Mouse (Mus musculus) embryonic facial prominence, embryonic 13.5 days (tissue): ENCODE data around the gene Anapc4. TPM values are rescaled to one million over a fixed set of nuclear protein-coding genes. Genes with fewer than 3 reads are reported as not detected.

Experiments used
- ATAC-seq: fragments of 200-750 bp; cut with Nextera tagmentation; 2 replicates; pipeline ENCODE4 v1.8.0; 2017; ENCODE audit warnings: low read depth; ENCODE audit not compliant: insufficient number of reproducible peaks, insufficient read depth, low FRiP score, low TSS enrichment
- H3K27ac ChIP-seq: fragments of 300-500 bp; sonication (generic); 2 replicates; pipeline ENCODE4 v1.5.1; 2015; ENCODE audit warnings: moderate library complexity, mild to moderate bottlenecking, inconsistent platforms
- H3K27me3 ChIP-seq: fragments of 300-500 bp; sonication (generic); 2 replicates; pipeline ENCODE4 v1.6.1; 2015; ENCODE audit warnings: mild to moderate bottlenecking, inconsistent platforms
- H3K36me3 ChIP-seq: fragments of 300-500 bp; sonication (generic); 2 replicates; pipeline ENCODE4 v1.6.1; 2015; ENCODE audit warnings: mild to moderate bottlenecking, inconsistent platforms
- H3K4me1 ChIP-seq: fragments of 300-500 bp; sonication (generic); 2 replicates; pipeline ENCODE4 v1.6.1; 2015; ENCODE audit warnings: inconsistent platforms
- H3K4me2 ChIP-seq: fragments of 300-500 bp; sonication (generic); 2 replicates; pipeline ENCODE4 v1.6.1; 2015; ENCODE audit warnings: moderate library complexity, mild to moderate bottlenecking, inconsistent platforms
- H3K4me3 ChIP-seq: fragments of 300-500 bp; sonication (generic); 2 replicates; pipeline ENCODE4 v1.5.1; 2015; ENCODE audit warnings: mild to moderate bottlenecking, inconsistent platforms
- H3K9ac ChIP-seq: fragments of 300-500 bp; sonication (generic); 2 replicates; pipeline ENCODE4 v1.6.1; 2015; ENCODE audit warnings: mild to moderate bottlenecking, inconsistent platforms
- H3K9me3 ChIP-seq: fragments of 300-500 bp; sonication (generic); 2 replicates; pipeline ENCODE4 v1.6.1; 2016; ENCODE audit warnings: inconsistent platforms
- WGBS: fragments of 180-500 bp; shearing (Covaris S2); methylation state at CpG from one replicate; pipeline ENCODE4 v1.1.7; 2015; ENCODE audit warnings: mixed read lengths; 5-methylcytosine and 5-hydroxymethylcytosine counted together
- polyA plus RNA-seq: library from polyadenylated mRNA; unstranded; fragments of >200 nt; fragmentation: Nextera tagmentation; extraction: Ambion mirVana; gene quantifications from 2 replicates; pipeline ENCODE4 v1.2.1, GENCODE M21; 2015

The Anapc4 gene
- polyA plus RNA-seq, 1 experiment from 2014 or later, result 122 TPM

- no peak for ATAC-seq
- Histone ChIP-seq H3K9ac (no peak overlapping the region), H3K27ac (no peak overlapping the region), H3K4me3 (no peak overlapping the region), H3K36me3 (peaks cover 26% of the 10 kb centered on the region), H3K4me1 (no peaks in the 10 kb centered on the region), H3K27me3 (no peaks in the 10 kb centered on the region), H3K9me3 (no peaks in the 10 kb centered on the region), H3K4me2 (no peak overlapping the region)
- WGBS, result 29% methylated on average over 1 of the region's 1 CpGs
Observed at GRCm38 (mm10) chr5:52871461-52871860, 37.6 kb downstream of the Anapc4 start.

GRCm38 (mm10) chr5:52871986-52872385 is 38.2 kb downstream of the Anapc4 start:
- Histone ChIP-seq H3K4me3 (no peak overlapping the region), H3K27ac (no peak overlapping the region), H3K9me3 (no peaks in the 10 kb centered on the region), H3K9ac (no peak overlapping the region), H3K36me3 (peaks cover 20% of the 10 kb centered on the region), H3K4me1 (no peaks in the 10 kb centered on the region), H3K4me2 (no peak overlapping the region), H3K27me3 (no peaks in the 10 kb centered on the region)
- 97% methylated on average over 13 of the region's 13 CpGs for WGBS
- ATAC-seq, result no peak

GRCm38 (mm10) chr5:52878847-52879246 is 45.0 kb downstream of the Anapc4 start:
- H3K4me3 ChIP-seq, result no peak overlapping the region
- peak overlapping the region; percentile 16; the same call in 1 of the 2 replicates for H3K4me2 ChIP-seq
- no peak for ATAC-seq
- no peaks in the 10 kb centered on the region for H3K9me3 ChIP-seq
- H3K27ac ChIP-seq, result no peak overlapping the region
- H3K4me1 ChIP-seq, result no peaks in the 10 kb centered on the region
- H3K36me3 ChIP-seq, result no peaks in the 10 kb centered on the region
- no peak overlapping the region for H3K9ac ChIP-seq
- WGBS, result 4% methylated on average over 11 of the region's 14 CpGs
- no peaks in the 10 kb centered on the region for H3K27me3 ChIP-seq

GRCm38 (mm10) chr5:52879926-52880325 is 46.1 kb downstream of the Anapc4 start:
- Histone ChIP-seq H3K27me3 (no peaks in the 10 kb centered on the region), H3K9me3 (no peaks in the 10 kb centered on the region), H3K27ac (no peak overlapping the region), H3K4me3 (no peak overlapping the region), H3K9ac (no peak overlapping the region), H3K4me1 (no peaks in the 10 kb centered on the region), H3K4me2 (no peak overlapping the region), H3K36me3 (no peaks in the 10 kb centered on the region)
- ATAC-seq, result no peak
- 84% methylated on average over 6 of the region's 6 CpGs for WGBS

DNA sequence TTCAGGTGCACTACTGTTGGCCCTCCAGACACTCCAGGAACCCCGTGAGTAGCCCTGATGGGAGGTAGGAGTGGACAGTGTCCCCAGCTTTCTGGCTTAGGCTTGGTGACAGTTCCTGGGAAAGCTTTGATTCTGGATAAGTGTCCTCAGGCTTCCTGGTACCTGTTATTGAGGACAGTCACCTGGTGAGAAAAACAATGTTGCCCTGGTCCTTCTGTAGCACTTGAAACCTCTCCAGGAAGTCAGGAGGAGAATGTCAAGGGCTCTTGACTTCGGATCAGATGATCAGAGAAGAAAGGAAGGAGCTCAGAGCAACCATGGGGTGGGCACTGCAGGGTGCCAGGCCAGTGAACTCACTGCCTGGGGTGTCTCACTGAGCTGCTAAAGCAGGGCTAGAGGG is 48.6 kb downstream of the Anapc4 start:
- no peaks in the 10 kb centered on the region for H3K9me3 ChIP-seq
- no peaks in the 10 kb centered on the region for H3K27me3 ChIP-seq
- no peaks in the 10 kb centered on the region for H3K4me1 ChIP-seq
- H3K4me2 ChIP-seq, result no peak overlapping the region
- no peak overlapping the region for H3K9ac ChIP-seq
- 47% methylated on average over 2 of the region's 2 CpGs for whole genome bisulfite sequencing
- ATAC-seq, result no peak
- H3K36me3 ChIP-seq, result no peaks in the 10 kb centered on the region
- no peak overlapping the region for H3K27ac ChIP-seq
- H3K4me3 ChIP-seq, result no peak overlapping the region

- ATAC-seq, result no peak
- Histone ChIP-seq H3K36me3 (no peaks in the 10 kb centered on the region), H3K9ac (no peak overlapping the region), H3K9me3 (no peaks in the 10 kb centered on the region), H3K27me3 (no peaks in the 10 kb centered on the region), H3K4me3 (no peak overlapping the region), H3K4me1 (no peaks in the 10 kb centered on the region), H3K27ac (no peak overlapping the region), H3K4me2 (no peak overlapping the region)
- 56% methylated on average over 12 of the region's 12 CpGs for WGBS
Observed at GRCm38 (mm10) chr5:52887085-52887484, 53.3 kb downstream of the Anapc4 start.

- H3K36me3 ChIP-seq, result no peaks in the 10 kb centered on the region
- H3K4me2 ChIP-seq, result no peak overlapping the region
- no peaks in the 10 kb centered on the region for H3K27me3 ChIP-seq
- 80% methylated on average over 7 of the region's 7 CpGs for WGBS
- no peak overlapping the region for H3K27ac ChIP-seq
- H3K4me1 ChIP-seq, result no peaks in the 10 kb centered on the region
- no peak for ATAC-seq
- H3K4me3 ChIP-seq, result no peak overlapping the region
- no peak overlapping the region for H3K9ac ChIP-seq
- no peaks in the 10 kb centered on the region for H3K9me3 ChIP-seq
Observed at GRCm38 (mm10) chr5:52889919-52890318, 56.1 kb downstream of the Anapc4 start.

GRCm38 (mm10) chr5:52891949-52892835 is 58.4 kb downstream of the Anapc4 start:
- Histone ChIP-seq H3K4me2 (no peak overlapping the region), H3K4me3 (no peak overlapping the region), H3K27me3 (no peaks in the 10 kb centered on the region), H3K27ac (no peak overlapping the region), H3K36me3 (no peaks in the 10 kb centered on the region), H3K9ac (no peak overlapping the region), H3K4me1 (no peaks in the 10 kb centered on the region), H3K9me3 (no peaks in the 10 kb centered on the region)
- no peak for ATAC-seq
- WGBS, result 63% methylated on average over 12 of the region's 12 CpGs

DNA sequence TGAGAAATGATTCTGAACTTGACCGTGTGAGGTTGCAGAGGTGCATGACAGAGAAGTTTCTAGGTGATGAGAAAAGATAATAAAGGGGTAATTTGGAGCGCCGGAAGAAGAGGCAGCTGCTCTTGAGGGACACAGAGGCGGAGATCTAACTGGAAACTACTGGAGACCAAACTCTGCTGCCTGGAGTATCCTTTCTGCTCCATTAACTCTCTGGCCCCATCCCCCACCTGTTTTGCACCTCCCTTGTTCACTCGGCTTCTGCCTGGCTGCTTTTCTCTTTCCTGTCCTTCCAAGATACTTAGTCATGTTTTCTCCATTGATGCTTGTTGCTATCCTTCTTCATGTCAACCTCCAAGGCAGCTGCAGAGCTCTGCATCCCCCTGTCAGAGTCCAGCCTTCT is 60.1 kb downstream of the Anapc4 start:
- Histone ChIP-seq H3K27ac (no peak overlapping the region), H3K27me3 (no peaks in the 10 kb centered on the region), H3K36me3 (no peaks in the 10 kb centered on the region), H3K9ac (no peak overlapping the region), H3K4me3 (no peak overlapping the region), H3K4me2 (no peak overlapping the region), H3K4me1 (no peaks in the 10 kb centered on the region), H3K9me3 (no peaks in the 10 kb centered on the region)
- no peak for ATAC-seq
- WGBS, result 88% methylated on average over 5 of the region's 5 CpGs

DNA sequence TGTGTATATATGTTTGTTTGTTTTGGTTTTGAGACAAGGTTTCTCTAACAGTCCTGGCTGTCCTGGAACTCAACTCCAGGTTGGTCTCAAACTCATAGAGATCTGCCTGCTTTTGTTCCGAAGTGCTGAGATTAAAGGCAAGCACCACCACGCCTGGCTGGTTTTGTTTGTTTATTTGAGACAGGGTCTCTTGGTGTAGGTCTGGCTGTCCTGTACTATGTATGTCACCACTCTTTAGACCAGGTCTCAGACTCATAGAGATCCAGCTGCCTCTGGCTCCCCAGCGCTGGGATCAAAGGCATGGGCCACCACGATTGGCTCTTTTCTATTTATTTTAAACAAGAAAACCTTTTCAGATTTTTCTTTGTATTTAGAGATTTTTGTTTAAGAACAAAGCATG is 70.4 kb downstream of the Anapc4 start:
- no peak for ATAC-seq
- H3K4me1 ChIP-seq, result peaks cover 16% of the 10 kb centered on the region
- no peaks in the 10 kb centered on the region for H3K27me3 ChIP-seq
- peak overlapping the region; percentile 62 for H3K27ac ChIP-seq
- no peak overlapping the region for H3K4me3 ChIP-seq
- H3K9ac ChIP-seq, result no peak overlapping the region
- H3K4me2 ChIP-seq, result no peak overlapping the region
- no peaks in the 10 kb centered on the region for H3K9me3 ChIP-seq
- no peaks in the 10 kb centered on the region for H3K36me3 ChIP-seq
- WGBS, result 41% methylated on average over 4 of the region's 4 CpGs

DNA sequence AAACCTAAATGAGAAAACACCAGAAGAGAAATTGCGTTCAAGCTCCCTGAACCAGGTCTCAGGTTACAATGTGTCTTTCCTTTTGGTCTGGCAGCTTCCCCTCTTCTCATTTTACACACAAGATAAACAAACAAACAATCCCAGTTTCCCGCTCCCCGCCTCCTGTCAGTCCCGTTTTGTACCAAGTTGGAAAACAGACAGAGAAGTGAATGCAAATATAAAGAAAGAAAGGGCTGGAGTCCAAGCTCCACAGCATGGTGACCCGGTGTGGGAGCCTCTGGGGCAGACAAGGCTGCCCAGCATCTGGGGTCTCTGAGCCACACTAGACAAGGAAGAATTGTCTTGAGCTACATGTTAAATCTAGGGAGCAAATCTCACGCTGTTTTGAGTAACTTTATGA is 70.9 kb downstream of the Anapc4 start:
- Histone ChIP-seq H3K4me3 (no peak overlapping the region), H3K27me3 (no peaks in the 10 kb centered on the region), H3K27ac (peak overlapping the region; percentile 62; the same call in 1 of the 2 replicates), H3K9ac (no peak overlapping the region), H3K4me1 (peaks cover 16% of the 10 kb centered on the region), H3K36me3 (no peaks in the 10 kb centered on the region), H3K4me2 (no peak overlapping the region), H3K9me3 (no peaks in the 10 kb centered on the region)
- no peak for ATAC-seq
- WGBS, result 14% methylated on average over 6 of the region's 6 CpGs

GRCm38 (mm10) chr5:52908246-52908645 is 74.4 kb downstream of the Anapc4 start:
- Histone ChIP-seq H3K9ac (no peak overlapping the region), H3K27ac (no peak overlapping the region), H3K4me2 (no peak overlapping the region), H3K27me3 (no peaks in the 10 kb centered on the region), H3K9me3 (no peaks in the 10 kb centered on the region), H3K36me3 (no peaks in the 10 kb centered on the region), H3K4me3 (no peak overlapping the region), H3K4me1 (peaks cover 16% of the 10 kb centered on the region)
- no peak for ATAC-seq
- 91% methylated on average over 3 of the region's 3 CpGs for WGBS
